Mouse (Mus musculus) liver, embryonic 12.5 days (tissue): ENCODE data around the gene Magi1. TPM values are rescaled to one million over a fixed set of nuclear protein-coding genes. Genes with fewer than 3 reads are reported as not detected.

Experiments
- ATAC-seq: fragments of 200-750 bp; cut with Nextera tagmentation; 2 replicates; pipeline ENCODE4 v1.8.0; 2017; ENCODE audit warnings: moderate number of reproducible peaks, mild to moderate bottlenecking, moderate library complexity
- H3K27ac ChIP-seq: fragments of 300-500 bp; sonication (generic); 2 replicates; pipeline ENCODE4 v1.5.1; 2016; ENCODE audit warnings: mild to moderate bottlenecking
- H3K27me3 ChIP-seq: fragments of 300-500 bp; sonication (generic); replicated peaks from 2 replicates; pipeline ENCODE4 v1.6.1; 2016; ENCODE audit warnings: mild to moderate bottlenecking, moderate library complexity
- H3K36me3 ChIP-seq: fragments of 300-500 bp; sonication (generic); 2 replicates; pipeline ENCODE4 v1.6.1; 2016; ENCODE audit warnings: mild to moderate bottlenecking, moderate library complexity
- H3K4me1 ChIP-seq: fragments of 300-500 bp; sonication (generic); 2 replicates; pipeline ENCODE4 v1.6.1; 2016
- H3K4me2 ChIP-seq: fragments of 300-500 bp; sonication (generic); 2 replicates; pipeline ENCODE4 v1.6.1; 2016; ENCODE audit warnings: mild to moderate bottlenecking, moderate library complexity
- H3K4me3 ChIP-seq: fragments of 300-500 bp; sonication (generic); 2 replicates; pipeline ENCODE4 v1.5.1; 2016; ENCODE audit warnings: mild to moderate bottlenecking, moderate library complexity
- H3K9ac ChIP-seq: fragments of 300-500 bp; sonication (generic); 2 replicates; pipeline ENCODE4 v1.6.1; 2016; ENCODE audit warnings: mild to moderate bottlenecking, moderate library complexity
- H3K9me3 ChIP-seq: fragments of 300-500 bp; sonication (generic); replicated peaks from 2 replicates; pipeline ENCODE4 v1.6.1; 2016; ENCODE audit warnings: mild to moderate bottlenecking, moderate library complexity
- WGBS: fragments of 180-500 bp; shearing (Covaris S2); methylation state at CpG from one replicate; pipeline ENCODE4 v1.1.7; 2016; ENCODE audit not compliant: insufficient replicate concordance; 5-methylcytosine and 5-hydroxymethylcytosine counted together
- polyA plus RNA-seq: library from polyadenylated mRNA; unstranded; fragments of >200 nt; fragmentation: Nextera tagmentation; extraction: Ambion mirVana; gene quantifications from 2 replicates; pipeline ENCODE4 v1.2.1, GENCODE M21; 2016

Magi1 gene
- polyA plus RNA-seq, 1 experiment from 2014 or later: 2.5 TPM

DNA sequence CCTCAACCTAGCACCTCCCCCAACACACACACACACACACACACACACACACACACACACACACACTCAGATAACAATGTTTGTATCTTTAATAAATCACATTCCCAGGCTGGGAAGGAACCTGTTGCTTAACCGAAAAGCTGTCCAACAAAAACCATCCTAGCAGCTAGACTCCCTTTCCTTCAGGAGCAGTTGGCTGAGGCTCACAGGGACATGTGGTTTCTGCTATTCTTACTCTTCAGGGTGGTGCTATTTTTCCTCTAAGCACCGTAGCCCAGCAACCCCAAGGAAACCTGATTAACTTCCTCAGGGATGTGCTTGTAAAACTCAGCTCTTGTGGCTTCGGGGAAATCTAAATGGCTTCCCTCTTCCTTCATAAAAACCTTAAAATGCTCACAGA is 57.9 kb downstream of the Magi1 start:
- H3K9ac ChIP-seq: no peak overlapping the region
- no peaks in the 10 kb centered on the region for H3K36me3 ChIP-seq
- peaks cover 27% of the 10 kb centered on the region for H3K4me1 ChIP-seq
- H3K4me2 ChIP-seq: no peak overlapping the region
- H3K27me3 ChIP-seq: peaks cover 3% of the 10 kb centered on the region; the same call in 1 of the 2 replicates
- no peaks in the 10 kb centered on the region for H3K9me3 ChIP-seq
- 32% methylated on average over 3 of the region's 3 CpGs for WGBS
- H3K27ac ChIP-seq: no peak overlapping the region
- ATAC-seq: no peak
- no peak overlapping the region for H3K4me3 ChIP-seq

DNA sequence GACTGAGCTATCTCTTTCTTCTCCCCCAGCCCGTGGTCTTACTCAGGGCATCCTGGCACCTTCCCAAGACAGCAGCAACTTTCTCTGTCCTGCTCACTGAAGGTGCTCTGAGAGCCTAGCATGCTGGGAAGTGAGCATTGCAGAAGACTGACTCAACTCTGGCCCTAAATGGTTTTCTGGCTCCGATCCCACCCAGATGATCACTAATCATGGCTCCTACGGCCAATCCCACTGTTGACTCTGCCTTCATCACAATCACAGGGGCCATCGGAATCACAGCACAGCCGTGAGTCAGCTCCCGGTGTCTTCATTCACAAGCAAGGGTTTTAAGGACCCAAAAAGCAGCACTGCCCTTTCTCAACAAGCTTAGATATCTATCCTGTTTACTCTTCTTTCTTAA is 58.6 kb downstream of the Magi1 start:
- ATAC-seq: no peak
- H3K4me3 ChIP-seq: no peak overlapping the region
- WGBS: 63% methylated on average over 6 of the region's 6 CpGs
- no peak overlapping the region for H3K4me2 ChIP-seq
- H3K4me1 ChIP-seq: peaks cover 20% of the 10 kb centered on the region
- H3K36me3 ChIP-seq: no peaks in the 10 kb centered on the region
- H3K9ac ChIP-seq: no peak overlapping the region
- no peaks in the 10 kb centered on the region for H3K9me3 ChIP-seq
- H3K27me3 ChIP-seq: peaks cover 3% of the 10 kb centered on the region; the same call in 1 of the 2 replicates
- H3K27ac ChIP-seq: no peak overlapping the region

DNA sequence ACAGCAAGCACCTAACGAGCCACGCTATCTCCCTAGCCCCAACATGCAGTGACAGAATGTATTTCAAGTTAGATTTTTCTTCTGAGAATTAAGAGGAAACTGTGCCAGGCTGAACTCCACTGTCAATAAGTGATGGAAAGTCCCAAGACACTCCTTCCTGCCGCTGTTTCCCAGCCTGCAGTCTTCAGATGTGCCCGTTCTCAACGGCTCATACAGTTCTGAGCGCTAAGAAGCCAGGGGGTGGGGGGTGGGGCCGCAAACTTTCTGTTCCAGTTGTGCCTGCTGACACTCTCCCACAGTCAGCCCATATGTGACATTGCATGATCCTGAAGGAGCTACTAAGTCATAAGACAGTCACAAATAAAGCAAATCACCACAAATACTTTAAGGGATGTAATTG is 61.5 kb downstream of the Magi1 start:
- Histone ChIP-seq H3K4me1 (peaks cover 33% of the 10 kb centered on the region), H3K27ac (no peak overlapping the region), H3K9me3 (no peaks in the 10 kb centered on the region), H3K4me2 (no peak overlapping the region), H3K4me3 (no peak overlapping the region), H3K27me3 (peaks cover 3% of the 10 kb centered on the region; the same call in 1 of the 2 replicates), H3K36me3 (no peaks in the 10 kb centered on the region), H3K9ac (no peak overlapping the region)
- no peak for ATAC-seq
- WGBS: 37% methylated on average over 7 of the region's 7 CpGs

DNA sequence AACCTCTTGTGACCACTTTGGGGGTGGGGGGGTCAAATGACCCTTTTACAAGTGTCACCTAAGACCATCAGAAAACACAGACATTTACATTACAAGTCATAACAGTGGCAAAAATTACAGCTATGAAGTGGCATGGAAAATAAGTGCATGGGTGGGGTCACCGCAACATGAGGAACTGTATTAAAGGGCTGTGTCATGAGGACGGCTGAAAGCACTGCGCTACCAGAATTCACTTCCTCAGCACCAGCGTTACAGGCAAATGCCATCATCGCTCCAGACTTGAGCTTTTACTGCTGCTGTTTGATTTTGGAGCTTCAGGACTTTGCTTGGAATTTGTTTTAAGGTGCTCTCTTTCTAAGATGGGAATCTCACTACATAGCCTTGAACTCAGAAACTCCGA is 62.0 kb downstream of the Magi1 start:
- H3K4me1 ChIP-seq: peaks cover 33% of the 10 kb centered on the region
- no peak for ATAC-seq
- 68% methylated on average over 6 of the region's 6 CpGs for WGBS

DNA sequence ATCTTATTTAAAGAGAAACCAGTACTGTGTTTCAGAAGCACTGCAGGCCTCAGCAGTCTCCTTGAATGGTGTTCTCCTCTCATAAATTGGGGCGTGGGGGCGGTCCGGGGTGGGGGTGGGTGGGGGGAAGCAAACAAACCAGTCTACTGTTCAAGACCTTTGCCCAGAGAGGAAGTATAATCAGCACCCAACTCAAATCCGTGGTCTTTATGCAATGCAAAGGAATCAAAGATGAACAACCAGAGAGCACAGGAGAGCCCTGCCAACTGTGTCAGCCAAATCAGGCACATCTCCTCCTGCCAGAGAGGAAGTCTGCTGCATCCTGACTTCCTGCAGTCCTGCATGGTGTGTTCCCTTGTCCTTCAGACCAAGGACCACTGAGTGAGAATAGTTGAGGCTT is 65.6 kb downstream of the Magi1 start:
- no peak overlapping the region for H3K9ac ChIP-seq
- no peak overlapping the region for H3K4me2 ChIP-seq
- no peak overlapping the region for H3K4me3 ChIP-seq
- H3K27ac ChIP-seq: no peak overlapping the region
- 66% methylated on average over 4 of the region's 4 CpGs for WGBS
- H3K36me3 ChIP-seq: no peaks in the 10 kb centered on the region
- ATAC-seq: no peak
- no peaks in the 10 kb centered on the region for H3K9me3 ChIP-seq
- peaks cover 14% of the 10 kb centered on the region; the same call in 1 of the 2 replicates for H3K4me1 ChIP-seq
- no peaks in the 10 kb centered on the region for H3K27me3 ChIP-seq

More for the DNA sequence above, 62.0 kb downstream of the Magi1 start:
- peaks cover 3% of the 10 kb centered on the region; the same call in 1 of the 2 replicates for H3K27me3 ChIP-seq
- no peaks in the 10 kb centered on the region for H3K9me3 ChIP-seq
- H3K27ac ChIP-seq: no peak overlapping the region
- H3K4me2 ChIP-seq: no peak overlapping the region
- no peak overlapping the region for H3K9ac ChIP-seq
- no peak overlapping the region for H3K4me3 ChIP-seq
- no peaks in the 10 kb centered on the region for H3K36me3 ChIP-seq

DNA sequence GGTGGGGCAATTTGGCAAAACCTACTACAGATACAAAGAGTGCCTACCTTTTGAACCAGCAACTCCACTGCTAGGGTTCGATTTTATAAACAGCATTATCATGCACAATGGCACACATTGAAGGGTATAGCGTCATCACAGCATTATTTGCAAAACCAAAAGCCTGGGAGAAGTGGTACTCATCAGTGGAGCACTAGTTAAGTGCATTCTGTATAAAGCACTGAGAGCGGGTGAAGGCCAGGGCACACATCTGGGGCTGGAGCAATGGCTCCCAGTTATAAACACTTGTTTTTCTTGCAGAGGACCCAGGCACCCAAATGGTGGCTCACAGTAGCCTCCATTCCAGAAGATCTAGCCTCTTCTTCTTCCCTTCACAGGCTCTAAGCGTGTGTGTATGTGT is 67.9 kb downstream of the Magi1 start:
- Histone ChIP-seq H3K4me1 (peaks cover 14% of the 10 kb centered on the region; the same call in 1 of the 2 replicates), H3K27me3 (no peaks in the 10 kb centered on the region), H3K4me3 (no peak overlapping the region), H3K36me3 (no peaks in the 10 kb centered on the region), H3K9ac (no peak overlapping the region), H3K27ac (no peak overlapping the region), H3K4me2 (no peak overlapping the region), H3K9me3 (no peaks in the 10 kb centered on the region)
- 77% methylated on average over 4 of the region's 4 CpGs for WGBS
- no peak for ATAC-seq

DNA sequence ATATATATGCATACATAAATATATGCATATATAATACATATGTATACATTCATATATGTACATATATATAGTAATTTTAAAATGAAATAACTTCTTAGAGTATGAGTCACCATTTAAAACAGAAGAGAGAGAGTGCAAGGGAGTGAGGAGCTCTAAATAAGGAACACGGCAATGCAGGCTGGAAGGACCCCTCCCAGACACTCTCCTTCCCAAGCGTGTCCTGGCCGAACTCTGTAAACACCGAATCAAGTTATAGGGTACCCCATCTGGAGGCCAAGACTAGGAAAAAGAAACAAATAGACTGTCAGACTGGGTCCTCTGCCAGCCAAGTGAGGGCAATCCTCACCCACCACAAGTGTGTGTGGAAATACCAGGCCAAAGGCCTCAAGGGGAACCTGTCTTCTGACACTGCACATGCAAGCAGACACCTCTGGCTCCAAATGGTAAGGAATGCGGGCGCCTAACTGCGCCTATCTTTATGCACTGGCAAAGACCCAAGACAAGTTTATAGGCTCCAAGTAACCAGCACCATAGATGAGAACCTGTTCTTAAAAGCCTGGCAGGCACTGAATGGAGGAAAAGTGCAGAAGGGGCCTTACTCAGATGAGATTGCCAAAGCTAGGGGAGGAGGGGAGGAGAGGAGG is 68.7 kb downstream of the Magi1 start:
- H3K27me3 ChIP-seq: no peaks in the 10 kb centered on the region
- no peaks in the 10 kb centered on the region for H3K9me3 ChIP-seq
- peaks cover 14% of the 10 kb centered on the region; the same call in 1 of the 2 replicates for H3K4me1 ChIP-seq
- H3K9ac ChIP-seq: no peak overlapping the region
- no peak overlapping the region for H3K4me3 ChIP-seq
- ATAC-seq: no peak
- H3K36me3 ChIP-seq: no peaks in the 10 kb centered on the region
- H3K27ac ChIP-seq: no peak overlapping the region
- WGBS: 79% methylated on average over 7 of the region's 7 CpGs
- H3K4me2 ChIP-seq: no peak overlapping the region

DNA sequence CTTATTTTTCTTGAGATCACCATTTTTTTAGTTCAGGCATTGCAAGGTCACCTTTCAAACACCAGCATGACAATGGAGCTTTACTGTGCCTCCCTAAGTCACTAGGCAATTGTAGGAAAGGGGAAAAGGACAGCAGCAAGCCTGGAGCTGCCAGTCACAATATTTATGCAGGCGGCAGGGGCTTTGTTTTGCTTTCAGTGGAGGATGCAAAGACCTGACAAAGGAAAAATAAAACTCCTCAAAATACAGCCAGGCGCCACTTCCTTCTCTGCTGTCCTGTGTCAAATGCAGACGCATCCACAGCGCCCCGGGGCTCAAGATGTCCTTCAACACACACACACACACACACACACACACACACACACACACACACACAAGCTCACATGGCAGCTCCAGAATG is 77.8 kb downstream of the Magi1 start:
- WGBS: 34% methylated on average over 2 of the region's 5 CpGs
- H3K4me1 ChIP-seq: peaks cover 26% of the 10 kb centered on the region

DNA sequence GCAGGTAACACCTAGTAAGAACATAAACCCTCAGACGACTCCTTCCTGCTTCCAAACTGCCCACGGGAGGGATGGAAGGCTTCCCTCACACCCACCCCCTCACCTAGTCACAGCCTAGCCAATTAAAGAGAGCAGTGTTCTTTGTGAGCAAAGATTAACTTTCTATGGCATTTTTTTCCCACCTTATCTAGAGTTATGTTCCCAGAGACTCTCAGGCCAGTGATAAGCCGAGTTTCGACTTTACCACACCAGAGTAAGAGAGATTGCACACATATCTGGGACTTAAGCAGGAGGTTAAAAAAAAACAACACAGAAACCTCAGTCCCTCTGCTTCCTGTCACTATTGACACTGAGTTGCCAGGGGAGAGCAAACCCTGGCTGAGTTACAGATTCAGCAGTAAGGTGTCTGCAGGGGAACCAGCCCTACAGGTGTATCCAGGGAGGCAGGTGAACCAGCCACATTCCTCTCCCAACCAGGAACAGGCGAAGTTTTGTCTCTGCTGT is 80.0 kb downstream of the Magi1 start:
- Histone ChIP-seq H3K27ac (no peak overlapping the region), H3K27me3 (no peaks in the 10 kb centered on the region; the same call in 1 of the 2 replicates), H3K4me1 (peaks cover 21% of the 10 kb centered on the region), H3K4me3 (no peak overlapping the region), H3K4me2 (no peak overlapping the region), H3K9me3 (no peaks in the 10 kb centered on the region), H3K36me3 (no peaks in the 10 kb centered on the region), H3K9ac (no peak overlapping the region)
- no peak for ATAC-seq
- WGBS: 9% methylated on average over 5 of the region's 5 CpGs

More for the DNA sequence above, 77.8 kb downstream of the Magi1 start:
- no peak for ATAC-seq
- no peak overlapping the region for H3K27ac ChIP-seq
- H3K36me3 ChIP-seq: no peaks in the 10 kb centered on the region
- no peaks in the 10 kb centered on the region for H3K27me3 ChIP-seq
- H3K4me2 ChIP-seq: no peak overlapping the region
- H3K9ac ChIP-seq: no peak overlapping the region
- no peak overlapping the region for H3K4me3 ChIP-seq
- no peaks in the 10 kb centered on the region for H3K9me3 ChIP-seq

DNA sequence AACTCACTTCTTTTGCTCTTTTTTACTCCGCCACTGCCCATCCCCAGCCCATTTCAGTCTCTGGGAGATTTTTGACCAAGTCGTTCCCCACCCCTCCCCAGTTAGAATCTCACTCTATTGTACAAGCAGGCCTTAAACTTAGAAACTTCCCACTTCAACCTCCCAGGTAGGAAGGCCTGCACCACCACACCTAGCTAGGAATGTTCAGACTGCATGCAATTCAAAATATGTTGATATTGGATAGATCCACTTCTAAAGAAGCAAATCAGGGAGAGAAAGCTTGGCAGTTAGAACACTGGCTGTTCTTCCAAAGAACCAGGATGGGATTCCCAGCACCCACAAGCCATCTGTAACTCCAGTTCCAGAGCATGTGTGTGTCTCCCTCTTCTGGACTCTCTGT is 81.8 kb downstream of the Magi1 start:
- H3K4me2 ChIP-seq: no peak overlapping the region
- no peaks in the 10 kb centered on the region for H3K36me3 ChIP-seq
- WGBS: 67% methylated on average over 2 of the region's 2 CpGs
- no peak for ATAC-seq
- no peak overlapping the region for H3K4me3 ChIP-seq
- H3K9me3 ChIP-seq: no peaks in the 10 kb centered on the region
- H3K4me1 ChIP-seq: peaks cover 21% of the 10 kb centered on the region
- H3K27ac ChIP-seq: no peak overlapping the region
- no peak overlapping the region for H3K9ac ChIP-seq
- H3K27me3 ChIP-seq: peaks cover 5% of the 10 kb centered on the region

DNA sequence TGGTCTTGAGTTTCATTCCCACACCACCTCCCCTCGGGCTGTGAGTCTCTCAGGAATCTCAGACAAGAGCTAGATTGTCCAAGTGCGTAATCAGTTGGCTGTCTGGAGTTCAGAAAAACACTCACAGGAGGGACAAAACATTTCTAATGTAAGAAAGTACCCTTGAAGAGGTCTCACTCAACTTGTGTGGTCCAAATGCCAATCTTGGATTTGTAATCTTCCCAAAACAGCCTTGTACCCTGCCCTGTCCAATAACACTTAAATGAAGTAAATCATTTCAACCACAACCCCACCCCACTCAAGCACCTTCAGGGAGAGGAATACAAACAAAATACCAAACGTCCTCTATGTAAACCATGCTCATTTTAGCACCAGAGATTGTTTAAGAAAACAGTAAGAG is 82.8 kb downstream of the Magi1 start:
- no peak for ATAC-seq
- 41% methylated on average over 3 of the region's 3 CpGs for WGBS
- no peak overlapping the region for H3K9ac ChIP-seq
- no peak overlapping the region for H3K27ac ChIP-seq
- peaks cover 17% of the 10 kb centered on the region for H3K4me1 ChIP-seq
- H3K36me3 ChIP-seq: no peaks in the 10 kb centered on the region
- no peaks in the 10 kb centered on the region for H3K9me3 ChIP-seq
- H3K4me3 ChIP-seq: no peak overlapping the region
- H3K27me3 ChIP-seq: peaks cover 6% of the 10 kb centered on the region
- H3K4me2 ChIP-seq: no peak overlapping the region

DNA sequence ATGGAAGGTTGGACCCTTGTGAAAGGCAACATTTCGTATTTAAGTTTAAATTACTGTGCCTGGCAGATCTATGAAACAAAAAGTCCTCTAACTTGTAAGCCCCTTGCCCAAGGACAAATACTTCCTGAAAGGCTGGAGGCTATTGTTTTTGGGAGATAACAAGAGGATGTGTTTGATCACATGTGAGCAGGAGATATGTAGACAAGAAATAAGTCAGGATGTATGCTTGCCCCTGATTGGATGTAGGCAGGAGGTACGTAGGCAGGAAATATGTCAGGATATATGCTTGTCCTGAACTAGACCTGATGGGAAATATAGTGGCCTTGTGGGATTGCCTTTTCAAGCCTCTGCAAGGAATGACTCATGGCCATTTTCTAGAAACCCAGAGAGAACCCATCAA is 84.0 kb downstream of the Magi1 start:
- Histone ChIP-seq H3K27me3 (peaks cover 6% of the 10 kb centered on the region), H3K9ac (no peak overlapping the region), H3K9me3 (no peaks in the 10 kb centered on the region), H3K27ac (no peak overlapping the region), H3K4me3 (no peak overlapping the region), H3K36me3 (no peaks in the 10 kb centered on the region), H3K4me2 (no peak overlapping the region), H3K4me1 (peaks cover 16% of the 10 kb centered on the region)
- no peak for ATAC-seq
- WGBS: 32% methylated on average over 2 of the region's 2 CpGs

DNA sequence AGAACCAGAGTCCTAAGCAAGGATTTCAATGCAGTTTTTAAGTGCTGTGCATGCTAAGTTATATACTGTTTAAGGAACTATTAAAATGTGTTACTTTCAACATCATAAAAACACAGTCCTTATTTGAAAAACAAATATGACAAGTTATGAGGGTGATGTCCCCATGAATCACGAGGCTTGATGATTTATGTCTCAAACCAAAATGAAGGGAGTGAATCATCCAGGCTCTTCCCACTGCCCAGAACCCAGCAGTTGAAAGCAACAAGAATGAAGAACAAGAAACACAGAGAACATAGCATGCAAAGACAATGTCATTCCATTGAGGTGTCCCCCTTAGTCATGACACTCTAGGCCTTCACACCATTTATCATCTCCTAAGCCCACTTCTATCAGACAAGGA is 85.9 kb downstream of the Magi1 start:
- H3K36me3 ChIP-seq: no peaks in the 10 kb centered on the region
- no peaks in the 10 kb centered on the region for H3K9me3 ChIP-seq
- H3K4me2 ChIP-seq: no peak overlapping the region
- WGBS: 56% methylated on average over 1 of the region's 1 CpGs
- peaks cover 9% of the 10 kb centered on the region for H3K27me3 ChIP-seq
- no peak overlapping the region for H3K27ac ChIP-seq
- H3K9ac ChIP-seq: no peak overlapping the region
- ATAC-seq: no peak
- peaks cover 1% of the 10 kb centered on the region; the same call in 1 of the 2 replicates for H3K4me1 ChIP-seq
- H3K4me3 ChIP-seq: no peak overlapping the region
